Mouse (Mus musculus) frontal cortex, postnatal 10 days (tissue): ENCODE results near the gene Slc30a7.

Experiments
- DNase-seq, 2 experiments: peaks; one replicate each; pipeline ENCODE4 v3.0.0; 2022; ENCODE audit warnings: low spot score in 2 of 2, mixed read lengths in 1 of 2

The Slc30a7 gene

GRCm38 (mm10) chr3:115992103-115992502 lies 15.1 kb downstream of the Slc30a7 start:
- no peak for DNase-seq

- DNase-seq = no peak
These were observed 21.9 kb downstream of the Slc30a7 start for GRCm38 (mm10) chr3:115985183-115985892.

- no peak for DNase-seq
These were observed 22.6 kb downstream of the Slc30a7 start for GRCm38 (mm10) chr3:115984653-115985052.

- no peak for DNase-seq
These were observed 24.0 kb downstream of the Slc30a7 start for GRCm38 (mm10) chr3:115983217-115983616.

GRCm38 (mm10) chr3:115979000-115979399 lies 28.2 kb downstream of the Slc30a7 start:
- DNase-seq = no peak

GRCm38 (mm10) chr3:115974995-115975394 lies 32.2 kb downstream of the Slc30a7 start:
- DNase-seq = no peak

GRCm38 (mm10) chr3:115974228-115974627 lies 33.0 kb downstream of the Slc30a7 start:
- no peak for DNase-seq

GRCm38 (mm10) chr3:115971891-115972646 lies 35.1 kb downstream of the Slc30a7 start:
- DNase-seq = no peak

GRCm38 (mm10) chr3:115971045-115971785 lies 36.0 kb downstream of the Slc30a7 start:
- DNase-seq = no peak

- no peak for DNase-seq
These were observed 38.3 kb downstream of the Slc30a7 start for GRCm38 (mm10) chr3:115968745-115969530.

GRCm38 (mm10) chr3:115964071-115964470 lies 43.1 kb downstream of the Slc30a7 start:
- no peak for DNase-seq

GRCm38 (mm10) chr3:115963597-115963996 lies 43.6 kb downstream of the Slc30a7 start:
- DNase-seq = no peak

GRCm38 (mm10) chr3:115962028-115962415 lies 45.2 kb downstream of the Slc30a7 start:
- DNase-seq = no peak

- no peak for DNase-seq
These were observed 45.7 kb downstream of the Slc30a7 start for GRCm38 (mm10) chr3:115961311-115962027.

- DNase-seq = no peak
These were observed 50.0 kb downstream of the Slc30a7 start for GRCm38 (mm10) chr3:115957223-115957622.

GRCm38 (mm10) chr3:115953088-115953487 lies 54.1 kb downstream of the Slc30a7 start:
- no peak for DNase-seq

- DNase-seq = no peak
These were observed 54.9 kb downstream of the Slc30a7 start for GRCm38 (mm10) chr3:115952356-115952755.

- no peak for DNase-seq
These were observed 56.0 kb downstream of the Slc30a7 start for GRCm38 (mm10) chr3:115951221-115951620.

- DNase-seq = no peak
These were observed 57.0 kb downstream of the Slc30a7 start for GRCm38 (mm10) chr3:115949921-115950877.
